Mouse (Mus musculus) 3134 (cell line): ENCODE results near the gene Rab37.

ENCODE experiments used
- DNase-seq: peaks from one replicate; pipeline ENCODE4 v3.0.0-alpha.2; 2011; ENCODE audit warnings: low spot score; ENCODE audit not compliant: insufficient read length; ENCODE audit errors: extremely low read depth

The Rab37 gene

DNA sequence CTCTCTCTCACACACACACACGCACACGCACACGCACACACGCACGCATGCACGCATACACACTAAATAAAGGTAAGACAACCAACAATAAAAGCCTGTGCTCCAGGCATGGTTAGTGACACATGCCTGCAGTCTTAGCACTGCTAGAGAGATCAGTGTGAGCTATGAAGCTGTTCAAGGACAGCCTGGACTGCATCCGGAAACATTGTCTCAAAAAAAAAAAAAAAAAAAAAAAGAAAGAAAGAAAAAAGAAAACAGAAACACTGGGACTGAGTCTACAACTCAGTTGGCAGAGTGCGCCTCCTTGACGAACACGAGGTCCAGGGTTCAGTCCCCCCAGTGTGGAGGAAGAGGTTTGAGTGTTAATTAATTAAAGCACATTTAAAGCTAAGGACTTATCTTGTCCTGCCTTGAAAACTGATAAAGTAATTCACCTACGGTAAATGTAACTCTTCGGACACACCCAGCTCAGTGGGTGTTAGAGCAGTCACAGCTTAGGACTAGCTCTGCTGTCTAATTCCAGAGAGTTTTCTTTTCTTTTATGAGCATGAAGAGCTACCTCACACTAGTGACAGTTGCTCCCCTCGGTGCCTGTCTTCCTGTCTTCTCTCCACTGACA, 38.4 kb downstream of the Rab37 start:
- DNase-seq = no peak

GRCm38 (mm10) chr11:115131768-115132381, 40.6 kb downstream of the Rab37 start:
- no peak for DNase-seq

DNA sequence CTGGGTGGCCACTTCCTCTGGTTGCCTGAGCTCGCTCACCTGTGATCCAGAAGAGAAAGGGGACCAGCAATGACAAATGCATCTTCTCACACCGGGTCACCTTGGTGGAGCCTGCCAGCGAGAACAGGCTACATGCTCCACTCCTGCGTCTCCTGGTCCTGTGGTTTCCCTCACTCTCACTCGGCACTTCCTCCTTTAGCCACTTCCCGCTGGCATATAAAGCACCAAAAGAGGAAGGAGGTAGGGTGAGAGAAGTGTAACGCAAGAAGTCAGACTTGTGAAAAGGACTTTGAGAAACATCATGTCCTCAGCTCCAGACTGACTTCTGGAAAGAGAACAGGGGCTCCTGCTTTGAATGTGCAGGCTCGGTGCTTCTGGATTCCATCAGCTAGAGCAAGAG, 42.6 kb downstream of the Rab37 start, which contains the start of gene Cd300lf:
Gene Cd300lf, minus strand, starts transcription at position 193 of the 400 bp plus-strand sequence.
- DNase-seq = no peak

- no peak for DNase-seq
Observed at GRCm38 (mm10) chr11:115138597-115139262, 47.5 kb downstream of the Rab37 start.

DNA sequence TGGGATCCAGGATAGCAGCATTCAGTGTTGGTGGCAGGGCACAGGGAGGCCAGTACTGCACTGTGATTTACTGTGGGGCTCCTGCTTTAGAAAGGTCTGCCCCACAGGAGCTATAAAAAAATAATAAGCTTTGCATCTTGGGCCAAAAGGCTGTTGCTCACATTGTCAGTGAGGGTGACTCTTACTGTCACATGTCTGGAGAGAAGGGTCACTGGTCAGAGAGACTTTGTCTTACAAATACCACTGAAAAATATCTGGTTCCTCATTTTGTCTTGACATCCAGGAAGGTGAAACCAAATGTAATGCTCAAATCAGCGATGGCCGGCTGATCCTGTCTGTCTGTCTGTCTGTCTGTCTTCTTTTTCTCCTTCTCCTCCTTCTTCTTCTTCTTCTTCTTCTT, 50.7 kb downstream of the Rab37 start:
- no peak for DNase-seq

GRCm38 (mm10) chr11:115147813-115148212, 56.6 kb downstream of the Rab37 start:
- peak; percentile 61 for DNase-seq

- no peak for DNase-seq
Observed at GRCm38 (mm10) chr11:115150741-115151254, 59.6 kb downstream of the Rab37 start.

GRCm38 (mm10) chr11:115151755-115152429, 60.7 kb downstream of the Rab37 start:
- DNase-seq = no peak

DNA sequence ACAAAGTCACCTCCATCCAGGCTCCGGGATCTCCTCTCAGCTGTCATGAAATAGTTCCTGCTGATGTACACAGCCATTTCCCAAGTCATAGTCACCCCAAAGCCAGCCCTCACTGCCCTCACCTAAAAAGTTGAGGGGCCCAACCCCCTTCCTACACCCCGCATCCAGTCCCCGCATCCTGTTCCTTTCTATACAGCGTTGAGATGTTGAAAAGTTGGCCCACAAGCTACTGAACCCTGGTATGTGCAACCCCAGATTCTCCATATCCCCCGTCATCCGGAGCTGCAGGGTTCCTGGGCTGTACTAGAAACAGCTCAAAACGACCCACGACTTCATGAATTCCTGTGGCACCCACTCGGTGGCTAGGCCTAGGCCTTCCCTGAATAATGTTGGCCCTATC, 61.9 kb downstream of the Rab37 start:
- DNase-seq = no peak

GRCm38 (mm10) chr11:115153699-115154292, 62.6 kb downstream of the Rab37 start:
- DNase-seq = no peak

DNA sequence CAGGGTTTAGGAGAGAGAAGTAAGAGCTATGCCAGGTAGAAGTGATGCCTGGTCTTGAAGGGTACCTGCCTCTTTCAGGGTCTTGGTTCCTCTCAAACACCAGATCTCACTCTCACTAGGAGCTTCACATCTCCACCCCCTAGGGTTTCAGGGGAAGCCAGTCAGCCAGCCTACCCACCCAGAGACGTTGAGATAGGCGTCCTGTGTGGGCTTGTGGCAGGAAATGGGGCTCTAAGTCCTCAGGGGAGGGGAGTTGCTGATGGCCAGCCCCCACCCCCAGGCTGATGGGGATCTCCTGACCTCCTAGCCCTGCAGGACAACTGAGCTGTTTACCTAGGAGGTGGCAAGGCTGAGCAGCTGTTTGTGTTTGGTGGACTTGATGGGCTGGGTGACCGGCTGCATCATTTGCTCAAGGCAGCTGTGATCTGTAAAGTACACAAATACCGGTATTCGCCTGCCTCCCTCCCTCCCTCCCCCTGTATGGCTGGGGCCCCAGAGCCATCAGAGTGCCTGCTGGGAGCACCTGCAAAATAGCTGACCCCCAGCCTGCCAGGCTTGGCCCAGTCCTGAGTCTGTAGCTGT, 63.9 kb downstream of the Rab37 start:
- no peak for DNase-seq

GRCm38 (mm10) chr11:115157933-115158719, 66.9 kb downstream of the Rab37 start:
- DNase-seq = no peak

DNA sequence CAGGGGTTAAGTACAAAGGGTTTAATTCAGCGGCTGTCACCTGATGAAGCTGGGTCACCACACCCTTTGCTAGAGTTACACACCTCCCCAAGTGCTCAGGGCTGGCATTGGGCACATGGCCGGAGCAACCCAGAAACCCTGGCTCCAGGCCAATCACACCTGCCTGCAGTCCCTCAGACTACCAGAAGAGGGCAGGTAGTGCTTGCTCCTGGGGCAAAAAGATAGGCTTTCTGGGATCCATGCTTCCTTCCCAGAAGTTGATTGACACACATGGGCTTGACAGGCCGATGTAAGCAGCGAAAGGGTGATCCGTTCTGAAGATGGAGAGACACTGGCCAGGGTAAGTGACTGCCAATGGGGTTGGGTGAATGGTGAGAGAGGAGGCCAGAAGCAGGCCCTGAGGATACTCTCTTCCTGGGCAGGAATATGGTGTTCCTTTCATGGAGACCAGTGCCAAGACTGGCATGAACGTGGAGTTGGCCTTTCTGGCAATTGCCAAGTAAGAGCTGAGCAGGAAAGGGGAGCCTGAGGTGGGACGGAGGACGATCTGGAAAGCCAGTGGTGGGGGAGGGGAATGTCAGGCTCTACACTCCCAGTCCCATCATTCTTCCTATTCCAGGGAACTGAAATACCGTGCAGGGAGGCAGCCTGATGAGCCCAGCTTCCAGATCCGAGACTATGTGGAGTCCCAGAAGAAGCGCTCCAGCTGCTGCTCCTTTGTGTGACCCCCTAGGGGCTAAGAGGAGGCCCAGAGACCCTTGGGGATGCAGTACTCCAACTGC, 69.0 kb downstream of the Rab37 start:
- peak; percentile 78 for DNase-seq

GRCm38 (mm10) chr11:115160883-115161577, 69.8 kb downstream of the Rab37 start:
- DNase-seq = no peak

- DNase-seq = no peak
Observed at GRCm38 (mm10) chr11:115161578-115162204, 70.5 kb downstream of the Rab37 start.

- DNase-seq = no peak
Observed at GRCm38 (mm10) chr11:115162205-115162601, 71.0 kb downstream of the Rab37 start.

GRCm38 (mm10) chr11:115162832-115163480, 71.7 kb downstream of the Rab37 start, which contains the start of gene Slc9a3r1:
Slc9a3r1 (plus strand) TSS chr11:115163341.
- DNase-seq = peak; percentile 99
